Mouse (Mus musculus): ENCODE measurements at regions not wholly inside any gene's neighbourhood (a gene's known extent, or its start where the extent isn't known, plus 50 kb on each side); places are given as distances from the start of the nearest gene placed in this dataset.
A peak's percentile ranks its signal among the peaks of the same experiment; 100 is the strongest.
"Not testable (repeated sequence)": the region's sequence is repeated elsewhere in the genome, so short reads cannot be mapped to it uniquely, and the experiment has no call there.

- DNase-seq = no peak
Observed at GRCm38 (mm10) chr2:48315306-48315705, 498.6 kb upstream of the Acvr2a start.

GRCm38 (mm10) chr2:48316180-48316889 is 497.6 kb upstream of the Acvr2a start:
- no peak for DNase-seq

GRCm38 (mm10) chr2:48317821-48318220 is 496.1 kb upstream of the Acvr2a start:
- peak; percentile 46 for DNase-seq

- DNase-seq = no peak
Observed at GRCm38 (mm10) chr2:48318384-48319030, 495.4 kb upstream of the Acvr2a start.

GRCm38 (mm10) chr2:48321471-48321870 is 492.4 kb upstream of the Acvr2a start:
- no peak for DNase-seq

GRCm38 (mm10) chr2:48322278-48322677 is 491.6 kb upstream of the Acvr2a start:
- no peak for DNase-seq

- DNase-seq = no peak
Observed at GRCm38 (mm10) chr2:48328204-48328603, 485.7 kb upstream of the Acvr2a start.

GRCm38 (mm10) chr2:48332783-48333182 is 481.1 kb upstream of the Acvr2a start:
- no peak for DNase-seq

- no peak for DNase-seq
Observed at GRCm38 (mm10) chr2:48348021-48348420, 465.9 kb upstream of the Acvr2a start.

GRCm38 (mm10) chr2:48349794-48350193 is 464.1 kb upstream of the Acvr2a start:
- no peak for DNase-seq

GRCm38 (mm10) chr2:48350206-48350605 is 463.7 kb upstream of the Acvr2a start:
- DNase-seq = no peak

GRCm38 (mm10) chr2:48371572-48371971 is 442.3 kb upstream of the Acvr2a start:
- not testable (repeated sequence) for DNase-seq

GRCm38 (mm10) chr2:48373086-48373485 is 440.8 kb upstream of the Acvr2a start:
- no peak for DNase-seq

GRCm38 (mm10) chr2:48374302-48374701 is 439.6 kb upstream of the Acvr2a start:
- no peak for DNase-seq

GRCm38 (mm10) chr2:48378160-48378559 is 435.7 kb upstream of the Acvr2a start:
- no peak for DNase-seq

- DNase-seq = no peak
Observed at GRCm38 (mm10) chr2:48378749-48379148, 435.2 kb upstream of the Acvr2a start.

GRCm38 (mm10) chr2:48380140-48380539 is 433.8 kb upstream of the Acvr2a start:
- DNase-seq = no peak

GRCm38 (mm10) chr2:48380786-48381185 is 433.1 kb upstream of the Acvr2a start:
- DNase-seq = no peak

- DNase-seq = no peak
Observed at GRCm38 (mm10) chr2:48381481-48382075, 432.3 kb upstream of the Acvr2a start.

GRCm38 (mm10) chr2:48398504-48398903 is 415.4 kb upstream of the Acvr2a start:
- no peak for DNase-seq

GRCm38 (mm10) chr2:48399191-48399590 is 414.7 kb upstream of the Acvr2a start:
- no peak for DNase-seq

GRCm38 (mm10) chr2:48402813-48403212 is 411.1 kb upstream of the Acvr2a start:
- DNase-seq = no peak

- DNase-seq = no peak
Observed at GRCm38 (mm10) chr2:48404460-48404859, 409.4 kb upstream of the Acvr2a start.

GRCm38 (mm10) chr2:48407876-48408275 is 406.0 kb upstream of the Acvr2a start:
- peak; percentile 5 for DNase-seq

Measured in cerebellum, adult 9-11 months (tissue).